Mouse (Mus musculus): Measurements from ENCODE around the gene Col4a3.

- TF ChIP-seq EP300 (IDR thresholded peaks at IDR 0.05; ENCODE audit: insufficient read depth, low read depth, low read length) (no peak), CTCF (IDR thresholded peaks at IDR 0.05; ENCODE audit: low read depth, low read length) (no peak), POLR2A (IDR thresholded peaks at IDR 0.05; ENCODE audit: insufficient read depth, low read length) (no peak)
These were observed 51.7 kb downstream of the Col4a3 start for GRCm38 (mm10) chr1:82638428-82638827.
